Mouse (Mus musculus) limb, embryonic 14.5 days (tissue): Measurements from ENCODE around the gene Slc44a3. TPM values are rescaled to one million over a fixed set of nuclear protein-coding genes. Genes with fewer than 3 reads are reported as not detected.

ENCODE experiments used
- ATAC-seq: fragments of 200-750 bp; cut with Nextera tagmentation; 2 replicates; pipeline ENCODE4 v1.8.0; 2017; ENCODE audit warnings: low read depth, moderate number of reproducible peaks, moderate TSS enrichment; ENCODE audit not compliant: low FRiP score
- DNase-seq: peaks from one replicate; pipeline ENCODE4 v3.0.0-alpha.2; 2015; ENCODE audit warnings: low spot score
- H3K27ac ChIP-seq: fragments of 300-500 bp; sonication (generic); replicated peaks from 2 replicates; pipeline ENCODE4 v1.5.1; 2014; ENCODE audit warnings: low read depth, mild to moderate bottlenecking, low read length, moderate library complexity, mixed read lengths
- H3K27me3 ChIP-seq: fragments of 300-500 bp; sonication (generic); 2 replicates; pipeline ENCODE4 v1.6.1; 2014; ENCODE audit warnings: low read length, mixed read lengths; ENCODE audit not compliant: control insufficient read depth, insufficient read depth
- H3K36me3 ChIP-seq: fragments of 300-500 bp; sonication (generic); 2 replicates; pipeline ENCODE4 v1.6.1; 2014; ENCODE audit warnings: mild to moderate bottlenecking, low read length, moderate library complexity, mixed read lengths; ENCODE audit not compliant: control insufficient read depth, insufficient read depth
- H3K4me1 ChIP-seq: fragments of 300-500 bp; sonication (generic); 2 replicates; pipeline ENCODE4 v1.6.1; 2014; ENCODE audit warnings: antibody characterized with exemption, low read length, mixed read lengths; ENCODE audit not compliant: control insufficient read depth, insufficient read depth
- H3K4me2 ChIP-seq: fragments of 300-500 bp; sonication (generic); replicated peaks from 2 replicates; pipeline ENCODE4 v1.6.1; 2014; ENCODE audit warnings: low read depth, mild to moderate bottlenecking, low read length, moderate library complexity; ENCODE audit not compliant: severe bottlenecking
- H3K4me3 ChIP-seq: fragments of 300-500 bp; sonication (generic); replicated peaks from 2 replicates; pipeline ENCODE4 v1.5.1; 2014; ENCODE audit warnings: low read length
- H3K9ac ChIP-seq: fragments of 300-500 bp; sonication (generic); 2 replicates; pipeline ENCODE4 v1.6.1; 2014; ENCODE audit warnings: mild to moderate bottlenecking, low read depth, low read length, moderate library complexity; ENCODE audit not compliant: severe bottlenecking
- H3K9me3 ChIP-seq: fragments of 300-500 bp; sonication (generic); 2 replicates; pipeline ENCODE4 v1.6.1; 2016; ENCODE audit warnings: low read length; ENCODE audit not compliant: control insufficient read depth
- POLR2A ChIP-seq: fragments of 200-500 bp; IDR thresholded peaks from 2 replicates; pipeline ENCODE4 v1.8.0; 2012; ENCODE audit warnings: inconsistent platforms, mild to moderate bottlenecking, moderate library complexity, borderline replicate concordance; ENCODE audit not compliant: insufficient read depth, insufficient read length; ENCODE audit errors: extremely low read depth
- WGBS: fragments of 180-500 bp; shearing (Covaris S2); extraction: QIAGEN DNeasy Blood & Tissue Kit; methylation state at CpG from one replicate; pipeline ENCODE4 v1.1.7; 2014; 5-methylcytosine and 5-hydroxymethylcytosine counted together
- polyA plus RNA-seq, 2 experiments: library from polyadenylated mRNA; depleted of rRNA in 1 of 2; stranded (reverse) in 1 of 2; unstranded in 1 of 2; fragments of >200 nt; fragmentation: Nextera tagmentation in 1 of 2; extraction: Ambion mirVana in 1 of 2; gene quantifications; 2 replicates each; pipeline versions ENCODE4 v1.2.1 to v1.2.3; 2012 to 2014

The Slc44a3 gene
- polyA plus RNA-seq, 2 experiments, result 0.91 to 1.7 TPM

DNA sequence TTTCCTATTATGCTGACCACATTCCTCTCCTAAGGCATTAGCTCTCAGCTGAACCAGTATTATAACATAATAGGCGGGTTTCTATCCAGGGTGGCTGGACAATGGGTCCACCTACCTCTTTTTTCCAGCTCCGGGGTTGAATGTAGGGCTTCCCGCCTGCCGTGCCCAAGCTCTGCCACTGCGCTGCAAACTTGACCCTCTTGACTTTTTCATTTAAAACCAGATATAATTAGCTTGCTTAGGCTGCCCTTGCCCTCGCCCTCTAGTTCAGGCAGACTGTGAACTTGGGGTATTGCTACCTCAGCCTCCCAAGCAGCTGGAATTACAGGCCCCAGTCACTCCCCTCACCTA lies 114.0 kb downstream of the Slc44a3 start:
- H3K4me2 ChIP-seq, result no peak overlapping the region
- H3K4me1 ChIP-seq, result peaks cover 9% of the 10 kb centered on the region
- no peaks in the 10 kb centered on the region for H3K9me3 ChIP-seq
- TF ChIP-seq POLR2A, result no peak
- DNase-seq (peak; percentile 52), ATAC-seq (no peak)
- H3K4me3 ChIP-seq, result no peak overlapping the region
- WGBS, result 61% methylated on average over 6 of the region's 6 CpGs
- H3K27ac ChIP-seq, result no peak overlapping the region
- no peaks in the 10 kb centered on the region for H3K36me3 ChIP-seq
- no peak overlapping the region for H3K9ac ChIP-seq
- H3K27me3 ChIP-seq, result no peaks in the 10 kb centered on the region

GRCm38 (mm10) chr3:121417379-121418250 lies 114.6 kb downstream of the Slc44a3 start:
- ATAC-seq, result peak; percentile 25; the same call in 1 of the 2 replicates
- Histone ChIP-seq H3K4me2 (no peak overlapping the region), H3K4me3 (no peak overlapping the region), H3K4me1 (peaks cover 9% of the 10 kb centered on the region), H3K9ac (no peak overlapping the region), H3K27me3 (no peaks in the 10 kb centered on the region), H3K36me3 (no peaks in the 10 kb centered on the region), H3K9me3 (no peaks in the 10 kb centered on the region), H3K27ac (no peak overlapping the region)
- TF ChIP-seq POLR2A, result no peak
- peak; percentile 40 for DNase-seq
- WGBS, result 74% methylated on average over 14 of the region's 14 CpGs

DNA sequence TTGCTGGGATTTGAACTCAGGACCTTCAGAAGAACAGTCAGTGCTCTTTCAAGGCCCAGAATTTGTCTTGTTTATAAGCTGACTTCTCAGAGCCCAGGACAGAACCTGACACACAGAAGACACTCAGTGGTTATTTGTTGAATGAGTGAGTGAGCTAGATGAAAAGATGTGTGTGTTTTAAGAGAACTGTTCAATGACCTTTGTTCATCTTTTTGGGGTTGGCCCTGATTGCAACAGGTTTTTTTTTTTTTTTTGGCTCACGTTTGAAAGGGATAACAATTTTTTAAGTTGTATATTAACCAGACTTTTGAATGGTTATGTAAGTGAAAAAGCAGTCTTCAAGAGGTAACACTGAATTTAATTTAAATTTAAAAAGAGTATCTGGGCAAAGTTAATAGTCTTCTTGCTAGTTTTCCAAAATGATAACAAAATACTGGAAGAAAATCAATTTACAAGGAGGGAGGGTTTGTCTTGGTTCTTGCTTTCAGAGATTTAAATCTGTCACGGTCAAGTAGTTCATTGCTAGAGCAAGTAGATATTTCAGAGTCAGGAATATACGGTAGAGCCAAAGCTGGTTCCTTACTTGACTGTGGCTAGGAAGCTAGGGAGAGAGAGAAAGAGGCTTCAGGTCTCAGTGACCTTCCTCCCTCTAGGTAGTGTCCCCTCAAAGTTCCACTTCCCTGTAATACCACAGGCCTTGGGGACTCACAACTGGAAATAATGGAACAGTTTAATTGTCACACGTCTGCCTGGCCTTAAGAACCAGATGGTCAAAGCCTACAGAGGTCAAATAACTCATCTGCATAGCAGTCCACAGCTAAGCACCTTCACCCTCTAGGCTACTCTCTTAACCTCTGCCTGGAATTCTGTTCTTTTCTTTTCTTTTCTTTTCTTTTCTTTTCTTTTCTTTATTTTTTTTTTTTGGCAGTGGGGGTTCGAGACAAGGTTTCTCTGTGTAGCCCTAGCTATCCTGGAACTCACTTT lies 115.7 kb downstream of the Slc44a3 start:
- DNase-seq (no peak), ATAC-seq (no peak)
- 71% methylated on average over 5 of the region's 5 CpGs for WGBS
- H3K9ac ChIP-seq, result no peak overlapping the region
- H3K4me2 ChIP-seq, result no peak overlapping the region
- H3K36me3 ChIP-seq, result no peaks in the 10 kb centered on the region
- H3K4me3 ChIP-seq, result no peak overlapping the region
- H3K27me3 ChIP-seq, result no peaks in the 10 kb centered on the region
- H3K4me1 ChIP-seq, result peaks cover 9% of the 10 kb centered on the region
- TF ChIP-seq POLR2A, result no peak
- no peak overlapping the region for H3K27ac ChIP-seq
- H3K9me3 ChIP-seq, result no peaks in the 10 kb centered on the region

- H3K4me2 ChIP-seq, result no peak overlapping the region
- WGBS, result 39% methylated on average over 6 of the region's 6 CpGs
These were observed 120.8 kb downstream of the Slc44a3 start for GRCm38 (mm10) chr3:121411450-121411849.

More at GRCm38 (mm10) chr3:121411450-121411849, 120.8 kb downstream of the Slc44a3 start:
- no peaks in the 10 kb centered on the region for H3K36me3 ChIP-seq
- no peak for TF ChIP-seq POLR2A
- H3K27ac ChIP-seq, result no peak overlapping the region
- no peaks in the 10 kb centered on the region for H3K9me3 ChIP-seq
- peaks cover 6% of the 10 kb centered on the region; the same call in 1 of the 2 replicates for H3K4me1 ChIP-seq
- no peaks in the 10 kb centered on the region for H3K27me3 ChIP-seq
- no peak overlapping the region for H3K9ac ChIP-seq
- DNase-seq (no peak), ATAC-seq (no peak)
- no peak overlapping the region for H3K4me3 ChIP-seq

Other genes with a start within 250 kb of the Slc44a3 start
- 1.4 and 1.7 TPM in 2 replicates for gene Tmem56, start 249.3 kb downstream of the Slc44a3 start, polyA plus RNA-seq (2012; rRNA removed)
- 1.6 and 1.8 TPM in 2 replicates for gene Tmem56, start 249.3 kb downstream of the Slc44a3 start, polyA plus RNA-seq (2014; fragmentation: Nextera tagmentation; extraction: Ambion mirVana)
- 21.2 and 23.7 TPM in 2 replicates for gene Alg14, start 240.6 kb downstream of the Slc44a3 start, polyA plus RNA-seq (2012; rRNA removed)
- gene Alg14, start 240.6 kb downstream of the Slc44a3 start, polyA plus RNA-seq (2014; fragmentation: Nextera tagmentation; extraction: Ambion mirVana), result 40.3 and 47.4 TPM in 2 replicates
- gene Cnn3, start 105.9 kb downstream of the Slc44a3 start, polyA plus RNA-seq (2012; rRNA removed), result 674 and 696 TPM in 2 replicates
- 746 and 782 TPM in 2 replicates for gene Cnn3, start 105.9 kb downstream of the Slc44a3 start, polyA plus RNA-seq (2014; fragmentation: Nextera tagmentation; extraction: Ambion mirVana)
- gene 4930432M17Rik, start 138.4 kb upstream of the Slc44a3 start, polyA plus RNA-seq (2012; rRNA removed), result not detected in 2 replicates
- gene 4930432M17Rik, start 138.4 kb upstream of the Slc44a3 start, polyA plus RNA-seq (2014; fragmentation: Nextera tagmentation; extraction: Ambion mirVana), result not detected in 2 replicates
- 8.2 and 8.3 TPM in 2 replicates for gene F3, start 191.1 kb upstream of the Slc44a3 start, polyA plus RNA-seq (2012; rRNA removed)
- gene F3, start 191.1 kb upstream of the Slc44a3 start, polyA plus RNA-seq (2014; fragmentation: Nextera tagmentation; extraction: Ambion mirVana), result 14.0 and 16.5 TPM in 2 replicates